Mouse (Mus musculus) brain, embryonic 14.5 days (tissue): ENCODE measurements at regions not wholly inside any gene's neighbourhood (a gene's known extent, or its start where the extent isn't known, plus 50 kb on each side); places are given as distances from the start of the nearest gene placed in this dataset.

Source experiments
- CTCF ChIP-seq: fragments of 200-500 bp; IDR thresholded peaks from 2 replicates; pipeline ENCODE4 v1.5.1; 2012; ENCODE audit warnings: inconsistent platforms, mild to moderate bottlenecking, moderate library complexity, borderline replicate concordance; ENCODE audit not compliant: insufficient read depth, insufficient read length; ENCODE audit errors: extremely low read depth
- POLR2A ChIP-seq: fragments of 200-500 bp; IDR thresholded peaks from 2 replicates; pipeline ENCODE4 v1.6.1; 2012; ENCODE audit warnings: mild to moderate bottlenecking, inconsistent platforms, borderline replicate concordance; ENCODE audit not compliant: poor library complexity, insufficient read depth, insufficient read length, severe bottlenecking; ENCODE audit errors: extremely low read depth

- TF ChIP-seq CTCF (peak; percentile 68), POLR2A (no peak)
Observed at GRCm38 (mm10) chr13:48732168-48732841, 69.5 kb downstream of the Barx1 start.
